Mouse (Mus musculus): ENCODE measurements at regions not wholly inside any gene's neighbourhood (a gene's known extent, or its start where the extent isn't known, plus 50 kb on each side); places are given as distances from the start of the nearest gene placed in this dataset.
"Not testable (repeated sequence)": the region's sequence is repeated elsewhere in the genome, so short reads cannot be mapped to it uniquely, and the experiment has no call there.

- TF ChIP-seq EP300, POLR2A (IDR thresholded peaks at IDR 0.05; ENCODE audit: insufficient read depth, low read depth, low read length): not testable (repeated sequence)
These were observed 95.0 kb downstream of the Polr3a start for GRCm38 (mm10) chr14:24391841-24392240.
